Mouse (Mus musculus): ENCODE data around the gene Tert. TPM values are rescaled to one million over a fixed set of nuclear protein-coding genes. Genes with fewer than 3 reads are reported as not detected.
A peak's percentile ranks its signal among the peaks of the same experiment; 100 is the strongest.

Gene Tert
- total RNA-seq (2012; rRNA removed) = 9.1 and 9.8 TPM in 2 replicates
- total RNA-seq (2014; rRNA removed) = 3.8 and 5.6 TPM in 2 replicates
- polyA plus RNA-seq (2012; ENCODE audit: insufficient read length, low read depth) = 5.8 and 9.3 TPM in 2 replicates

GRCm38 (mm10) chr13:73626745-73627549 is at the start of gene Tert:
Tert (plus strand) TSS chr13:73626911.
- H3K9ac ChIP-seq (ENCODE audit: insufficient read depth, low read depth) = peak within 1 kb of the TSS; percentile 44
- DNase-seq (ENCODE audit: extremely low read depth) = peak; percentile 94
- no peak within 1 kb of the TSS for H3K27ac ChIP-seq (ENCODE audit: insufficient read depth, low read depth)
- H3K9me3 ChIP-seq (replicated peaks; ENCODE audit: low read length) = no peaks in the 10 kb centered on the region
- H3K4me3 ChIP-seq (replicated peaks in 1 of 3; ENCODE audit: low read depth in 2 of 3, low read length in 2 of 3, poor library complexity in 1 of 3) = peak within 1 kb of the TSS; percentile 68 to 80 (median 71)
- dilution Hi-C loops (cut with MboI; ENCODE audit: extremely low pct_ligation_motif_present, extremely low pct_unique_long_range_greater_than_20kb, low sequenced_read_pairs) (no loop called here), in situ Hi-C loops (cut with MboI; ENCODE audit: low pct_ligation_motif_present, low pct_unique_long_range_greater_than_20kb, low sequenced_read_pairs) (loop anchor here (10.0 kb wide), 1 partner anchor 112 kb away; no protein-coding TSS in a partner anchor)
- H3K27me3 ChIP-seq (replicated peaks) = no peaks in the 10 kb centered on the region
- peaks cover 0 to 34% of the 10 kb centered on the region in 2 experiments for H3K36me3 ChIP-seq (replicated peaks in 1 of 2; ENCODE audit: control insufficient read depth in 1 of 2, insufficient read depth in 1 of 2, low read length in 1 of 2)
- H3K4me1 ChIP-seq (ENCODE audit: control insufficient read depth in 1 of 2, insufficient read depth in 2 of 2) = peaks cover 15 to 42% of the 10 kb centered on the region in 2 experiments
- H3K79me2 ChIP-seq (replicated peaks; ENCODE audit: control insufficient read depth, extremely low read depth, insufficient read depth, poor library complexity, severe bottlenecking) = no peaks in the 10 kb centered on the region
- peak within 1 kb of the TSS; percentile 72 for H3K4me2 ChIP-seq (ENCODE audit: insufficient read depth, low read depth, poor library complexity, severe bottlenecking)
- TF ChIP-seq KAT2A (IDR thresholded peaks at IDR 0.05; ENCODE audit: insufficient replicate concordance, low read length) (no peak), TCF12 (IDR thresholded peaks at IDR 0.05; ENCODE audit: low read depth, low read length) (peak; percentile 75), RCOR1 (conservative IDR thresholded peaks at IDR 0.05; ENCODE audit: low read depth, low read length) (no peak), MAX (IDR thresholded peaks at IDR 0.05; ENCODE audit: low read length) (0 out of 2 replicates have a peak, but pooled peaks have one; percentile 67), ETS1 (conservative IDR thresholded peaks at IDR 0.05; ENCODE audit: low read depth, low read length) (0 out of 2 replicates have a peak, but pooled peaks have one; percentile 26), E2F4 (IDR thresholded peaks at IDR 0.05; ENCODE audit: insufficient replicate concordance, low read depth, low read length) (no peak), POLR2AphosphoS2 (IDR thresholded peaks at IDR 0.05; ENCODE audit: low read depth, low read length) (0 out of 2 replicates have a peak, but pooled peaks have one; percentile 54), NRF1 (IDR thresholded peaks at IDR 0.05; ENCODE audit: low read depth, low read length) (no peak), MEF2A (IDR thresholded peaks at IDR 0.05; ENCODE audit: borderline replicate concordance, low read depth, low read length) (peak; percentile 35; the same call in 1 of the 2 replicates), MAZ (IDR thresholded peaks at IDR 0.05; ENCODE audit: low read depth, low read length) (no peak), SIN3A (IDR thresholded peaks at IDR 0.05; ENCODE audit: low read length) (peak; percentile 71), HCFC1 (IDR thresholded peaks at IDR 0.05; ENCODE audit: low read depth, low read length) (peak; percentile 54; the same call in 1 of the 2 replicates), ELF1 (IDR thresholded peaks at IDR 0.05; ENCODE audit: low read depth, low read length) (peak; percentile 71), ZKSCAN1 (IDR thresholded peaks at IDR 0.05; ENCODE audit: borderline replicate concordance, low read depth, low read length) (no peak), RAD21 (IDR thresholded peaks at IDR 0.05; ENCODE audit: low read depth, low read length) (peak; percentile 53; the same call in 1 of the 2 replicates), POLR2A (IDR thresholded peaks at IDR 0.05; ENCODE audit: low read depth, low read length) (peak; percentile 82), GABPA (IDR thresholded peaks at IDR 0.05; ENCODE audit: insufficient replicate concordance, low read depth, low read length) (no peak), ZC3H11A (IDR thresholded peaks at IDR 0.05; ENCODE audit: low read depth, low read length) (no peak), MYC (IDR thresholded peaks at IDR 0.05; ENCODE audit: low read depth, low read length) (peak; percentile 71), JUN (IDR thresholded peaks at IDR 0.05; ENCODE audit: insufficient read depth, low read depth, low read length) (no peak), SMC3 (IDR thresholded peaks at IDR 0.05; ENCODE audit: low read depth, low read length) (0 out of 2 replicates have a peak, but pooled peaks have one; percentile 42), MXI1 (IDR thresholded peaks at IDR 0.05; ENCODE audit: low read depth, low read length) (peak; percentile 87), CHD1 (IDR thresholded peaks at IDR 0.05; ENCODE audit: low read depth, low read length) (no peak), IRF4 (IDR thresholded peaks at IDR 0.05; ENCODE audit: low read depth, low read length) (peak; percentile 59; the same call in 1 of the 2 replicates), CTCF (conservative IDR thresholded peaks at IDR 0.05 in 1 of 2, IDR thresholded peaks at IDR 0.05 in 1 of 2; ENCODE audit: low read depth in 2 of 2, low read length in 2 of 2) (peak; percentile 19 to 83; a peak in 2 of 4 replicates), NELFE (IDR thresholded peaks at IDR 0.05; ENCODE audit: low read depth, low read length) (peak; percentile 73), USF1 (IDR thresholded peaks at IDR 0.05; ENCODE audit: low read depth, low read length) (no peak), TBP (conservative IDR thresholded peaks at IDR 0.05; ENCODE audit: low read depth, low read length) (peak; percentile 62; the same call in 1 of the 2 replicates), EP300 (IDR thresholded peaks at IDR 0.05; ENCODE audit: low read length) (no peak)
